Mouse (Mus musculus) layer of hippocampus, adult 9-11 months (tissue): ENCODE results near the gene Pgm2.
A peak's percentile ranks its signal among the peaks of the same experiment; 100 is the strongest.

Experiments used
- DNase-seq: peaks from one replicate; pipeline ENCODE4 v3.0.0; 2022

Gene Pgm2

DNA sequence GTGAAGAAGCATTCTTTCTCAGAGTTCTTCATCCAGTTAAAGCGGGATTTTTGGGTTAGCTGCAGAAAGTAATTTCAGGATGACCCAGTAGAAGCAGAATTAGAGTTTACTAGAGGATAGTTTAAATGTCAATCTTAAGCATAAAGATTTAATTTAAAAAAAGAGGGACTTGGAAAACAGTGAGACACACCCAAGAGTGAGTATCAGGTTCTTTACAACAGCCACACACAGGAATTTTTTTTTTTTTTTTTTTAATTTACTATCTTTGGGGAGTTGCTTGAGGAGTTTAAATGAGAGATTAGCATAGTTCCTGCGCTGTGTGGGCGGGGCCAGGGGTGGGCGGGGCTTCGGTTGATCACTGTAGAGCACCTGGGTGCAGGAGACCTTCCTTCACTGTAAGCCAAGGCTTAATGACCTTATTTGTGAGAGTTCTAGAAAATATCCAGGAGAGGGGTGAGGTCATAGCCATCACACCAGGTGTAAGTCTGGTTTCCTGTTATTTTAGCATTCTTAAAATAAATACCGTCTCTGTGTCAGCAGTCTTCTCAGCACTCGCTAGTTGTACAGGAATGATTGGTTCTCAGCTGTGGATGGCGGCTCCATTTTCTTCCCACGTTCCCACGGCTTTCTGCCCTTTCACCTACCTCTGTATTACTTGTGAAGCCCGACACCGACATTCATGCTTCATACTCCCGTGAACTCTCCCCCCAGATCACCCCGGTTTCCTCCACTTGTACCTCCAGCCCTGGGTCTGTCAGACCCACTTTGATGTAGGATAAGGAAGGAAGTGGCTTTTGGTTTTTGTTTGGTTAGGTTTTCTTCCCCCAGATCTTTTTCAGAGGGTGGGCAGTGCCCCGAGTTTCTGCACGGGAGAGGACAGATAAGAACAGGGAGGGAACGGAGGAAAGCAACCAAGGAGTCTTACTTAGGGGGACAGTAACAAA is 56.7 kb downstream of the Pgm2 start:
- DNase-seq: no peak

- no peak for DNase-seq
Measured at GRCm38 (mm10) chr5:64153319-64153718, 60.6 kb downstream of the Pgm2 start.

GRCm38 (mm10) chr5:64155861-64156550 is 63.3 kb downstream of the Pgm2 start, which contains the start of gene Tbc1d1:
Tbc1d1 (plus strand) TSS chr5:64156305.
- DNase-seq: peak; percentile 32

DNA sequence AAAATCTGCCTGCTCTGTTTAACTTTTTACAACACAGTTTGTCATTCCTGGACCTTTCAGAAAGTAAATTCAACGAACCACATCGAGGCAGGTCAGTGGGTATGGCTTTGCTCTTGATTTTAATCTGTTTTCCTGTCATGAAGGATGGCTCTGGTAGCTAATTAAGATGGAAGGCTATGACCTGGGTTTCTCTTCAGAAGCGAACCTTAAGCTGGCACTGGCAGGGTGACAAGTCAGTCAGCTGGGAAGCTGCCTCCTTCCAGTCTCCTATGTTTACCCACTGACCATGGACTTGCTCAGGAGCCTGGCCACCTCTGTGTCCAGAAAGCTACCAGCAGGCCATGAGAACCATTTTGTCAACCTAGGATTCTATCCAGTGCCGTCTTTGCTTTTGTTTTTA is 63.8 kb downstream of the Pgm2 start:
- no peak for DNase-seq

DNA sequence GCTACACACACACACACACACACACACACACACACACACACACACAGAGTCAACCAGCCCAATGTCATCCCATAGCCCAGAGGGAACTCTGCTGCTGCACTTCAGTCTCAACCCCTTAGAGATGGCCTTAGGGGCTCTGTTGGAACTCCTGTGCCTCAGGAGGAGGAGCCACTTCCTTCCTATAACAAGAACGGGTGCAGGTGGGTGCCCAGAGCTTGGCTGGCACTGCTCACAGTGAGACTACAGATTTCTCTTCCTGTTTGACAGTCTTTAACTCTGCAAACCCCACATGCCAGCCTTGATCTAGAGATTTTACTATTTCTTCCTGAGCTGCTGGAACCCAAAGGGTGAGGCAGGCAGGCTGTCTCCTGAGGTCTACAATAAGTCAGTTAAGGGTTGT is 65.2 kb downstream of the Pgm2 start:
- no peak for DNase-seq

GRCm38 (mm10) chr5:64158501-64158900 is 65.8 kb downstream of the Pgm2 start:
- no peak for DNase-seq

DNA sequence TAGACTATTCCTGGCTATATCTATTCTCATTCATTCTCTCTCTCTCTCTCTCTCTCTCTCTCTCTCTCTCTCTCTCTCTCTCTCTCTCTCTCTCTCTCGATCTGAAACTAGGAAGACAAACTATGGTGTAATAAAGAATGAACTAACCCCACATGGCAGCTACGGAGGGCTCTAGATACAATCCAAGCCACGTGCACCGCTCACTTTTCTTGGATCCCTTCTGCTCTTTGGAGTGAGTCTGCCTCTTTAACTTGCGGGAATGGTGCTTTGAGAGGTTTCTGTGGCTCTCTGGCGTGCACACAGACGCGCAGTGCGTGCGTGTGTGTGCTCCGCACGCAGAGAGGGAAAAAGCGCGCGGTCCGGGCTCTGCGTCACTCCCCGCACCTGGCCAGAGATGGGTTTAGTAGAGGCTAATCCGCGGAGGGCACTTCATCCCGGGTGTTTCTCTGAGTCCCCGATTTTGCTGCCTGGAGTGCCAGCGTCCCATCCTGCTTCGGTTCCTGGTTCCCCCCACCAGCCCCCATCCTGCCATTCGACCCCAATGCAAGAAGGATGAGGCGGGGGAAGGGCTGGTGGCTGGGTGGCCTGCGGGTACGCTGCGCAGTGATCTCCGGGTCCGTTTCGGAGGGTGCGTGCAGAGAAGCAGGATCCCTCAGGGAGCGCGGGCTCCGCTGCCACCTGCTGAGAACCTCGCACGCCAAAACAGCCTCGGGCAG is 66.5 kb downstream of the Pgm2 start:
- DNase-seq: peak; percentile 52

- peak; percentile 77 for DNase-seq
Measured at GRCm38 (mm10) chr5:64159781-64160704, 67.3 kb downstream of the Pgm2 start.

GRCm38 (mm10) chr5:64160705-64161391 is 68.1 kb downstream of the Pgm2 start:
- no peak for DNase-seq

DNA sequence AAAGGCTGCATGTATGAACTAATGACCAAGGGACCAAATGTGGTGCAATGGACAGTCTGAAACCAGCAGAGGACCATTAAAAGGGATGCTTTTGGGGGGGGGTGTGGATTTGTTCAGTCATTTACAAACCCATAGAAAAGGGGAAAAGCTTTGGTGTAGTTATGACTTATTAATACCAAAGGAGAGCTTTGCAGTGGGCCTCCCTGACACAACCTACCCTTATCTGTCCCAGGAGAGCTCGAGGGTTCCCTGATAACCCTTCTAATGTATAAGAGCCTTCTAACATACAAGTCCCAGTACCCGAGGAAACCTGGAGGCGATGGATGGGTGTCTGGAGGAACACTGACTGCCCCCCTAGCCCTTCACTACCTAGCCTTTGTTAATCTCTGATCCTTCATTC is 69.2 kb downstream of the Pgm2 start:
- no peak for DNase-seq

- DNase-seq: no peak
Measured at GRCm38 (mm10) chr5:64162582-64162981, 69.8 kb downstream of the Pgm2 start.

GRCm38 (mm10) chr5:64164414-64164813 is 71.7 kb downstream of the Pgm2 start:
- no peak for DNase-seq

DNA sequence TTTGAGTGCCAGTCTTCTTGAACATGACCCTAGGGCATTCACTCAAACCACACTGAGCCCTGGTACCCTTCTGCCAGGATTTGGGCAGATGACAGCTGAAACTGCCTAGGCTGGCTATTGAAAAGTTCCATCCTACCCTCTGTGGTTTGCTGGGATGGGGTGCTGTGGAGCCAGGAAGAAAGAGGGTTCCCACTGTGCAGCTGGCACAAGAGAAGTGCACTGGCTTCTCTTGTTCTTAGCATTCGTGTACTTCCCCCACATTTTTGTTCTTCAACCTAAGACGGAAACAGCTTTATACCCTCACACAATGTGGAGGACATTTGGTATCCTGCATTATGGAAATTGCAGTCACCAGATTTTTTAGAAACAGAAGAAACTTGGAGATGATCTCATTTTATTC is 73.1 kb downstream of the Pgm2 start:
- peak; percentile 28 for DNase-seq

GRCm38 (mm10) chr5:64168990-64169540 is 76.3 kb downstream of the Pgm2 start:
- DNase-seq: no peak

GRCm38 (mm10) chr5:64172884-64173283 is 80.1 kb downstream of the Pgm2 start:
- no peak for DNase-seq

DNA sequence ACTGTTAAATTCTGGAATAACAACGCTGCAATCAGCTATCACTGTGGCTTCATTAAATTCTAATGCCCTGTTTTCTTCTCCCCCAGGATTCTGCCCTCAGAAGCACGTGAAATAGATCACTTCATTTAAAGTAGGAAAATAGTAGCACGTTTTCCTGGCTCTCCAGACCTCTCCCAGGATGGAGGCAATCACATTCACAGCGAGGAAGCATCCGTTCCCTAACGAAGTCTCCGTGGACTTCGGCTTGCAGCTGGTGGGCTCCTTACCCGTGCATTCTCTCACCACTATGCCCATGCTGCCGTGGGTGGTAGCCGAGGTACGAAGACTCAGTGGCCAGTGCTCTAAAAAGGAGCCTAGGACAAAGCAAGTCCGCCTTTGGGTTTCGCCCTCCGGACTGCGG is 80.6 kb downstream of the Pgm2 start:
- no peak for DNase-seq

- no peak for DNase-seq
Measured at GRCm38 (mm10) chr5:64174429-64174935, 81.7 kb downstream of the Pgm2 start.
